Comparison of ENCODE assay signal across 20 mouse cellular contexts in genomic region chr11:30710266-30710665, GRCm38 (mm10).
"Had no signal": no experiment of that assay in that cellular context is flagged by ENCODE, and none has a peak within 500 bp of the region (broad histone marks: within the 10 kb centered on the region; RNA-seq: fewer than 3 reads in every experiment).

No protein-coding gene starts in this region.

- ATAC-seq: forebrain, embryonic 13.5 days; forebrain, embryonic 14.5 days; forebrain, embryonic 15.5 days; forebrain, embryonic 16.5 days; forebrain, postnatal 0 days had no signal

- DNase-seq: cerebellum, adult 9-10 months; cerebellum, adult 9-11 months; cerebellum, postnatal 10 days; cerebellum, postnatal 14 days; cerebellum, postnatal 25 days; cerebellum, postnatal 36 days; embryo, embryonic 11 days; forebrain, postnatal 0 days; gastrocnemius, adult 2 months; gastrocnemius, postnatal 10 days; gastrocnemius, postnatal 14 days; gastrocnemius, postnatal 25 days; gastrocnemius, postnatal 36 days; heart, adult 11 months; heart, adult 18-20 months; heart, adult 2 months had no signal
